Mouse (Mus musculus): Measurements from ENCODE around the gene Nudcd3.

DNA sequence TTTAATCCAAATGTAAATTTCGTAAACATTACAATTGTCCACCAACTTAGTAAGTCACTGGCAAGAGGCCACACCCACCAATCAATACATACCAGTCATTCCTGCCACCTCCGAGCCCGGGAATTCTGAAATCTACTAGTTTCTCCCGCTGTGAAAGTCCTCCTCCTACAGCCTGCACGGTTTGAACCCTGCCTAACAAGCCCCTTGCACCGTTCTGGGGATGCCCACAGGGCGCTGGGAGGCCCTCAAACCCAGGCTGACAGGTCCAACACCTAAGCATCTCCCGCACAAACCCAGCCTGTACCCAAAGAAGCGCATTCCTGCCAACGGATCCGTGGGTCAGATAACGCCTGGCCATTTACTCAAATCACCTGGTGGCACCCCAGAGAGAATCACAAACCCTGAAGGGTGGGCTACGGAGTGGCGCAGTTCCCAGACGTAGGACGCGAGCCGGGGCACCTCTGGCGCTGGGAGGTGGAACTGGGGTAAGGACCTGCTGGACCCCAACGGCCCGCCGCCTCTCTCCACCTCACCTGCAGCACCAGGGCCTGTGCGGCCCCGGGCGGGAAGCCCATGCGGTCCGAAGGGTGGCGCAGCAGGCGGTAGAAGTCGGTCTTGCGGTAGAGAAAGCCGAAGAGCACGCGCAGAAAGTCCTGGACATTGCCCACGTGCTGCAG is 667 bp downstream of the Nudcd3 start, which contains the start of gene A730071L15Rik:
- TF ChIP-seq POLR2AphosphoS2 (IDR thresholded peaks at IDR 0.05; ENCODE audit: insufficient read length, low read depth) (no peak), USF1 (IDR thresholded peaks at IDR 0.05; ENCODE audit: low read depth) (no peak), TCF12 (IDR thresholded peaks at IDR 0.05; ENCODE audit: insufficient read depth, poor library complexity, severe bottlenecking) (no peak), POLR2A (IDR thresholded peaks at IDR 0.05; ENCODE audit: insufficient read length, low read depth) (no peak), TCF3 (IDR thresholded peaks at IDR 0.05; ENCODE audit: insufficient read length, low read depth) (no peak), MYOG (IDR thresholded peaks at IDR 0.05; ENCODE audit: control insufficient read depth in 1 of 3, insufficient read depth in 1 of 3, insufficient read length in 2 of 3, low read depth in 2 of 3) (no peak), MYOD1 (IDR thresholded peaks at IDR 0.05; ENCODE audit: control insufficient read depth in 1 of 3, insufficient read length in 2 of 3, low read depth in 2 of 3) (no peak), CEBPB (IDR thresholded peaks at IDR 0.05; ENCODE audit: insufficient read depth, poor library complexity, severe bottlenecking) (no peak), MAX (IDR thresholded peaks at IDR 0.05; ENCODE audit: low read depth) (no peak), E2F4 (IDR thresholded peaks at IDR 0.05; ENCODE audit: insufficient read depth) (peak; percentile 59), SRF (IDR thresholded peaks at IDR 0.05; ENCODE audit: control insufficient read depth, insufficient read length, low read depth) (no peak), REST (IDR thresholded peaks at IDR 0.05; ENCODE audit: insufficient read depth, insufficient read length) (no peak)

Data from myocyte (in vitro differentiated cells).